Mouse (Mus musculus) gastrocnemius, postnatal 14 days (tissue): ENCODE data around the gene Agrn. TPM values are rescaled to one million over a fixed set of nuclear protein-coding genes. Genes with fewer than 3 reads are reported as not detected.

Experiments
- DNase-seq: peaks from one replicate; pipeline ENCODE4 v3.0.0; 2021; ENCODE audit warnings: mixed read lengths
- intact Hi-C: fragments of 180-260 bp; cut with DNase I; formaldehyde crosslinking; loops from one replicate; pipeline ENCODE4 v1.15.1; 2025; ENCODE audit warnings: low total_unique reads
- total RNA-seq, 2 experiments: library from RNA; stranded (reverse); gene quantifications; 2 replicates each; pipeline ENCODE4 v1.2.3; 2021

Agrn gene
- total RNA-seq, 2 experiments from 2014 or later = 25.3 to 25.5 TPM

- intact Hi-C loops = no loop called here
- no peak for DNase-seq
These were observed 6.3 kb upstream of the Agrn start for GRCm38 (mm10) chr4:156203413-156204131.

- peak; percentile 76 for DNase-seq
- intact Hi-C loops = no loop called here
These were observed 5.7 kb upstream of the Agrn start, which contains the start of gene AW011738 for GRCm38 (mm10) chr4:156203001-156203412. AW011738 (plus strand) TSS chr4:156203304.

DNA sequence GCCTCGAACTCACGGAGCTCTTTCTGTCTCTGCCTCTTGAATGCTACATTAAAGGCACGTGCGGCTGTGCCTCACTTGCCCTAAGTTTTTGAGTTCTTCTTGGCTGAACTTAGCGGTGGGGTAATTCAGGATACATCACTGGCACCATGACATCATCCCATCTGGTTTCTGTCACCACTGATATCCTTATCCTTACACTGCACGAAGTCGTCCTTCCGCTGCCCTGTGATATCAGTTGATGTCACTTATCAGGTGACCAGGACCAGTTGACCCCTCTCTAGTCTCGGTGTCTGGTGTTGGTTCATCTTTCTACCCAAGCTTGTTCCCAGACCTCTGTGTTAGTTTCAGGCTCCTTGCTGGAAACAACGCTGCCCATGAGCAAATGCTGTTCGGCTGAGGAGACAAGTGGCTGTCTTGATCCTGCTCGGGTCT lies 5.2 kb upstream of the Agrn start:
- DNase-seq = no peak
- intact Hi-C loops = no loop called here

DNA sequence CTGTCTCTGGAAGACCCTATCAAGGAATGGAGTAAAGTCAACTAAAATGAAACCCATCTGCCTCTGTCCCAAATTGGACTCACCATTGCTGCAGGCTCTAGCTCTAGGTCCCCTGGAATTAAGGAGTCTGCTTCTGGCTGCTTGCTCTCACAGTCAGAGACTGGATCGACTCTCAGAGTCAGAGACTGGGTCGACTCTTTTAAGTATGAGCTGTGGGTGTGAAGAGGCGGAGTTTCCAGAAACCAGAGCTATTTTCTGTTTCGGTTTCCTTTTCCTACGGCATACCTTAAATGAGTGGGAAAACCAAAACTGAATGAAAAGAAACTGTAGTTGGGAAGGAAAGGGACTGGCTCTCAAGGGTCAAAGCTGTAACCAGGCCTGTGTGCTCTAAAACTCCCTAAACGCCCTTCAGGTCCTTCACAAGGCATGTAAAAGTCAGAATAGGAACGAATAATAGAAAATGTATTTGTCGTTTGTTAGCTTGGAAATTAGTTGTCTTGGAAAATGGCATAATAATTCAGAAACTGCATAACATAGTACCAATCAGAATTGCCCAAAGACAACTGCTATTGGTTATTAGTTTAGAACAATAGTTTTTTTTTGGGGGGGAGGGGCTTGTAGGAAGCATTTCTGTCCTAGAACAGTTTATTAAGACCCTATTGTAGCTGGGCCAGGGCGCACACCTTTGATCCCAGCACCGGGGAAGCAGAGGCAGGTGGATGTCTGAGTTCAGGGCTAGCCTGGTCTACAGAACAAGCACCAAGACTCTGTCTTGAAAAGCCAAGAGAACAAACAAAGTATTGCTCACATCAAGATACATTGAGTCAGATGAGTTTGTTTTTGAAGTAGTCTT lies 3.6 kb upstream of the Agrn start, which contains the start of gene Isg15:
Gene Isg15 (minus strand): TSS at position 196 of the 853 bp plus-strand sequence.
- intact Hi-C loops = no loop called here
- no peak for DNase-seq

DNA sequence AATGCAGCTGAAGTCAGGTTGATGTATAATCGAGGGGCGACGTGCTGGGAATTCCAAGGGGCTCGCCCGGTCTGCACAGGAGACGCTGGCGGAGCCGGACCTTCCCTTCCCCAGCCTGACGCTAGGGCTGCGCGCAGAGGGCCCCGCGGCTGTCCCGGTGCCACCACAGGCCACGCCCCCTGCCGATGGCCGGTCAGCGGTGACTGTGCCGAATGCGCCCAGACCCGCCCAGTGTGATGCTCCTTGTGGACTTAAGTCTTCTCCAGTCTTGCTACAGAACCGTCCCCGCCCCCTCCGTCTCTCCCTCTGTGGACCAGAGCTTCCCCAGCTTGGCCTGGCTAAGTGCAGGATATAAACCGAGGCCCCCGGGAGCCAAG lies 529 bp upstream of the Agrn start:
- DNase-seq = peak; percentile 95
- intact Hi-C loops = no loop called here

GRCm38 (mm10) chr4:156195927-156196870 lies 1.1 kb downstream of the Agrn start:
- peak; percentile 45 for DNase-seq
- intact Hi-C loops = no loop called here

- intact Hi-C loops = loop anchor here (5.0 kb wide), 1 partner anchor 87 kb away; the partner anchor contains the start of gene 9430015G10Rik
These were observed 2.9 kb downstream of the Agrn start for GRCm38 (mm10) chr4:156194346-156194745.

GRCm38 (mm10) chr4:156193906-156194305 lies 3.4 kb downstream of the Agrn start:
- no peak for DNase-seq
- intact Hi-C loops = loop anchor here (5.0 kb wide), 1 partner anchor 87 kb away; the partner anchor contains the start of gene 9430015G10Rik

More at GRCm38 (mm10) chr4:156194346-156194745, 2.9 kb downstream of the Agrn start:
- no peak for DNase-seq

GRCm38 (mm10) chr4:156193200-156193590 lies 4.1 kb downstream of the Agrn start:
- no peak for DNase-seq
- intact Hi-C loops = loop anchor here (5.0 kb wide), 1 partner anchor 86 kb away; the partner anchor contains the start of gene 9430015G10Rik

GRCm38 (mm10) chr4:156192421-156193199 lies 4.7 kb downstream of the Agrn start:
- DNase-seq = no peak
- intact Hi-C loops = loop anchor here (5.0 kb wide), 1 partner anchor 85 kb away; the partner anchor contains the start of gene 9430015G10Rik

DNA sequence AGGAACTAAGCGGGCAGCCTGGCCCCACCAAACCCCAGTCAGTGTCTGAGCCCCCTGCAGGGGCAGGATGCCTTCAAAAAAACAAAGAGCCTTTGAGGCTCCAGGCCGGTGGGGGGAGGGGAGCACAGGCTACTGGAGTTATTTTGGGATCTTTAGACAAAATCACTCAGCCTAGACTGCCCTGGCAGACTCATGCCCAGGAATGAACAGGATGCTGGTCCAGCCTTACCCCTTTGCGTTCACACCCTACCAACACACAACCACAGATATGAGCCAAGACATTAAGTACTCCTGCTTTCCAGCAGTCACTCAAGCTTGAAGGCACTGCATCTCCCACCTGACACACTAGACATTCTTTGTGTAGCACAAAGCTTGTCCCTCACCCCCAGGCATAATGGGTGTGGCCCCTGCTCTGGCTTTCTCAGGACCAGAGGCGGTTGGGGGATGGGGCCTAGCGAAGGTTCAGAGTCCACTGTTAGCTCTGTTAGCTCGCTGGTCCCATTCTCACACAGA lies 8.4 kb downstream of the Agrn start:
- DNase-seq = no peak
- intact Hi-C loops = no loop called here

GRCm38 (mm10) chr4:156188162-156188810 lies 9.0 kb downstream of the Agrn start:
- no peak for DNase-seq
- intact Hi-C loops = no loop called here

GRCm38 (mm10) chr4:156185950-156186850 lies 11.1 kb downstream of the Agrn start:
- DNase-seq = no peak
- intact Hi-C loops = no loop called here

- no peak for DNase-seq
- intact Hi-C loops = no loop called here
These were observed 11.8 kb downstream of the Agrn start for GRCm38 (mm10) chr4:156185456-156185949.

DNA sequence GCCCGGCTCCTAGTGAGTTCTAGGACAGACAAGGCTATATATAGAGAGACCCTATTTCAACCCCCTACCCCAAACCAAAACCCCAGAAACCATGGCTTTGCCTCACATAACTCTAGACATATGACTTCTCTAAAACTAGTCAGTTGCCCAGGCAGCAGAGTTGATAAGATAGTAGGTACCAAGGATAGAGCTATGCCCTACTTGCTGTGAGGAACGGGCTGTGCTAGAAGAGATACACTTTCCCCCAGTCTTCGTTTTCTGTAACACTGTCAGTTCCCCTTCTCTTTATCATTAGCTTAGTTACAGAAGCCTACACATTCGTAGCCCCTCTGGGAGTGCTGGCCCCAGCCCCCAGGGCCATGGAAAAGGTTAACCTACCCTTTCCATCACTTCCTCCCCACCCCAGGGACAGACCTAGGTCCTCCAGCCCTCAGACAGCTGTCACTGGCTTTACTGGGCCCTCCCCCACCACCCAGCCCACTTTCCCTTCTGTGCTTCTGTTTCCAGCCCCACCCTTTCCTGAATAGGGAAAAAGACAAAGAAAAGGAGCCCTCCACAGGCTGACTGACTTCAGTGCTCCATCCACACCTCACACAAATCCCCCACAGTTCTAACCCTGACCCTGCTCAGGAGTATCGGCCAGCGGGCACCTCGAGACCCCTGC lies 12.9 kb downstream of the Agrn start:
- no peak for DNase-seq
- intact Hi-C loops = no loop called here

GRCm38 (mm10) chr4:156183747-156184146 lies 13.5 kb downstream of the Agrn start:
- DNase-seq = no peak
- intact Hi-C loops = no loop called here
